ENCODE assay signal across 11 mouse cellular contexts in the genomic region with DNA sequence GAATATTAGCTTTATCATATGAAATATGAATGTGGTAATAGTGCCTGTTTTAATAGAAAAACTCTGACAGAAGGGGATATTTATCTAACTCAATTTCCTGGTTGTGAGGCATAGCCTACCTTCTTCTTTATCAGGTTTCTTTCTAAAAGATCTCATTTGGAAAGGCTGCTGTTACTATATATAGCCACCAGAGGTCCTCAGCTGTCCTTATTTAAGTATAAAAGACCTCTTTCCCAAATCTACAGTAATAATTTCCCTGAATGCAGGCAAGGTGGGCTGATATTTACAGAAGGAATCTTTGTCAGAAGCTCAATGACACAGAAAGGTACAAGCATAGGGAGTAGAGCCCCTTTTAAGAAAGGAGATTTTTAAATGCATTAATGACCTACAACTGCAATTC. TPM values are rescaled to one million over a fixed set of nuclear protein-coding genes. Genes with fewer than 3 reads are reported as not detected.
DNase-seq lines count a peak whose midpoint lies in the region; ATAC-seq and TF ChIP-seq lines count a peak whose summit lies in the region.
"Had no signal": no experiment of that assay in that cellular context is flagged by ENCODE, and none has a peak within 500 bp of the region (broad histone marks: within the 10 kb centered on the region; RNA-seq: fewer than 3 reads in every experiment).

No protein-coding gene starts in this region.

- peak; percentile 57 for TF ChIP-seq CTCF in intestine, postnatal 0 days (IDR thresholded peaks at IDR 0.05; ENCODE audit: low read depth)

- H3K4me3 ChIP-seq in intestine, postnatal 0 days (ENCODE audit: low read depth, low read length), result no peak overlapping the region
- no peak overlapping the region for H3K4me3 ChIP-seq in intestine, embryonic 16.5 days (ENCODE audit: low read length)
- H3K4me3 ChIP-seq in forebrain, embryonic 13.5 days, result no peak overlapping the region

- no peak overlapping the region for H3K9ac ChIP-seq in intestine, postnatal 0 days (ENCODE audit: low read depth, low read length)
- no peak overlapping the region for H3K9ac ChIP-seq in intestine, embryonic 16.5 days (ENCODE audit: low read depth, low read length)
- H3K9ac ChIP-seq in forebrain, embryonic 13.5 days, result no peak overlapping the region

- H3K27ac ChIP-seq in intestine, postnatal 0 days (ENCODE audit: low read depth, low read length), result no peak overlapping the region
- H3K27ac ChIP-seq in intestine, embryonic 16.5 days (ENCODE audit: low read length), result no peak overlapping the region
- no peak overlapping the region for H3K27ac ChIP-seq in forebrain, embryonic 13.5 days

- no peaks in the 10 kb centered on the region for H3K36me3 ChIP-seq in intestine, postnatal 0 days (ENCODE audit: control insufficient read depth, insufficient read depth)
- no peaks in the 10 kb centered on the region for H3K36me3 ChIP-seq in intestine, embryonic 16.5 days (ENCODE audit: control insufficient read depth, insufficient read depth, low read length)
- no peaks in the 10 kb centered on the region for H3K36me3 ChIP-seq in forebrain, embryonic 13.5 days (ENCODE audit: poor library complexity, severe bottlenecking)

- DNase-seq in lung, postnatal 36 days, result peak; percentile 14
- no peak for DNase-seq in lung, adult 18-20 months
- DNase-seq in adipocyte (ENCODE audit: low spot score), result peak; percentile 57
- DNase-seq in telencephalon, adult 2 months (ENCODE audit: low read depth, low spot score), result peak; percentile 2
- DNase-seq: cerebellum, adult 9-11 months; heart, postnatal 4 days had no signal

- no peak for ATAC-seq in intestine, postnatal 0 days
- ATAC-seq in intestine, embryonic 16.5 days, result no peak
- no peak for ATAC-seq in forebrain, embryonic 13.5 days

- no peak overlapping the region for H3K4me2 ChIP-seq in intestine, postnatal 0 days (replicated peaks; ENCODE audit: low read depth)
- no peak overlapping the region for H3K4me2 ChIP-seq in intestine, embryonic 16.5 days (ENCODE audit: low read depth, low read length)
- no peak overlapping the region for H3K4me2 ChIP-seq in forebrain, embryonic 13.5 days

- H3K4me1 ChIP-seq in intestine, postnatal 0 days (replicated peaks; ENCODE audit: control insufficient read depth, insufficient read depth, low read length), result no peaks in the 10 kb centered on the region
- no peaks in the 10 kb centered on the region for H3K4me1 ChIP-seq in intestine, embryonic 16.5 days (ENCODE audit: control insufficient read depth, insufficient read depth, low read length)
- H3K4me1 ChIP-seq in forebrain, embryonic 13.5 days, result no peaks in the 10 kb centered on the region

- no peaks in the 10 kb centered on the region for H3K27me3 ChIP-seq in intestine, postnatal 0 days (replicated peaks; ENCODE audit: control insufficient read depth, insufficient read depth, low read length)
- H3K27me3 ChIP-seq in intestine, embryonic 16.5 days (replicated peaks; ENCODE audit: control insufficient read depth, insufficient read depth, low read length), result no peaks in the 10 kb centered on the region
- no peaks in the 10 kb centered on the region for H3K27me3 ChIP-seq in forebrain, embryonic 13.5 days

- H3K9me3 ChIP-seq in intestine, postnatal 0 days (ENCODE audit: control insufficient read depth), result no peaks in the 10 kb centered on the region
- H3K9me3 ChIP-seq in intestine, embryonic 16.5 days (ENCODE audit: control insufficient read depth, low read length), result no peaks in the 10 kb centered on the region
- H3K9me3 ChIP-seq in forebrain, embryonic 13.5 days (replicated peaks), result no peaks in the 10 kb centered on the region

RNA-seq across cellular contexts. Expression of a gene that starts 39.2 kb away (rescaled TPM):
- polyA plus RNA-seq in intestine, postnatal 0 days (2015; fragmentation: Nextera tagmentation; extraction: Ambion mirVana), result not detected in 2 replicates
- not detected in 2 replicates for polyA plus RNA-seq in intestine, embryonic 16.5 days (2015; fragmentation: Nextera tagmentation; extraction: Ambion mirVana)
- polyA plus RNA-seq in forebrain, embryonic 13.5 days (2015; fragmentation: Nextera tagmentation; extraction: Ambion mirVana), result not detected in 2 replicates
- polyA plus RNA-seq: neural tube, embryonic 14.5 days; spleen, adult 2 months had no signal

Comparison
In these comparisons a context has a peak if more than half of its experiments do, and no peak if none do; other contexts are left out.
1. DNase-seq: peak in lung, postnatal 36 days (single experiment), adipocyte (single experiment) and telencephalon, adult 2 months (single experiment); none in lung, adult 18-20 months (0 of 2).